Mouse (Mus musculus) cerebellum, adult (tissue): ENCODE results near the gene Anapc15-ps.

Experiments used
- ATAC-seq: cut with Nextera tagmentation; 2 replicates; pipeline ENCODE4 v1.9.2; 2017; ENCODE audit warnings: mild to moderate bottlenecking, moderate library complexity, mixed read lengths; ENCODE audit not compliant: insufficient number of reproducible peaks, low FRiP score, low TSS enrichment

Anapc15-ps gene

GRCm38 (mm10) chr10:95694559-95695251 lies 21.5 kb upstream of the Anapc15-ps start:
- ATAC-seq: no peak

- no peak for ATAC-seq
Observed at GRCm38 (mm10) chr10:95691347-95691746, 18.1 kb upstream of the Anapc15-ps start.

GRCm38 (mm10) chr10:95689833-95690232 lies 16.6 kb upstream of the Anapc15-ps start:
- no peak for ATAC-seq

- no peak for ATAC-seq
Observed at GRCm38 (mm10) chr10:95689058-95689457, 15.8 kb upstream of the Anapc15-ps start.

GRCm38 (mm10) chr10:95687558-95688141 lies 14.4 kb upstream of the Anapc15-ps start:
- no peak for ATAC-seq

GRCm38 (mm10) chr10:95686041-95686440 lies 12.8 kb upstream of the Anapc15-ps start:
- ATAC-seq: no peak

- no peak for ATAC-seq
Observed at GRCm38 (mm10) chr10:95684782-95685555, 11.7 kb upstream of the Anapc15-ps start.

- no peak for ATAC-seq
Observed at GRCm38 (mm10) chr10:95684250-95684649, 11.0 kb upstream of the Anapc15-ps start.

GRCm38 (mm10) chr10:95683735-95684134 lies 10.5 kb upstream of the Anapc15-ps start:
- ATAC-seq: no peak

- ATAC-seq: no peak
Observed at GRCm38 (mm10) chr10:95682964-95683363, 9.7 kb upstream of the Anapc15-ps start.

GRCm38 (mm10) chr10:95682091-95682740 lies 9.0 kb upstream of the Anapc15-ps start:
- ATAC-seq: no peak

- no peak for ATAC-seq
Observed at GRCm38 (mm10) chr10:95681481-95681880, 8.2 kb upstream of the Anapc15-ps start.

- peak; percentile 51; the same call in 1 of the 2 replicates for ATAC-seq
Observed at GRCm38 (mm10) chr10:95681058-95681440, 7.8 kb upstream of the Anapc15-ps start.

- no peak for ATAC-seq
Observed at GRCm38 (mm10) chr10:95680153-95681057, 7.2 kb upstream of the Anapc15-ps start.

GRCm38 (mm10) chr10:95679131-95679530 lies 5.9 kb upstream of the Anapc15-ps start:
- ATAC-seq: no peak

GRCm38 (mm10) chr10:95678661-95679060 lies 5.4 kb upstream of the Anapc15-ps start:
- ATAC-seq: no peak

- ATAC-seq: no peak
Observed at GRCm38 (mm10) chr10:95678241-95678640, 5.0 kb upstream of the Anapc15-ps start.

GRCm38 (mm10) chr10:95677356-95678109 lies 4.3 kb upstream of the Anapc15-ps start:
- ATAC-seq: peak; percentile 60; the same call in 1 of the 2 replicates

GRCm38 (mm10) chr10:95676991-95677355 lies 3.7 kb upstream of the Anapc15-ps start:
- ATAC-seq: no peak
